Mouse (Mus musculus): ENCODE measurements at regions not wholly inside any gene's neighbourhood (a gene's known extent, or its start where the extent isn't known, plus 50 kb on each side); places are given as distances from the start of the nearest gene placed in this dataset.

DNA sequence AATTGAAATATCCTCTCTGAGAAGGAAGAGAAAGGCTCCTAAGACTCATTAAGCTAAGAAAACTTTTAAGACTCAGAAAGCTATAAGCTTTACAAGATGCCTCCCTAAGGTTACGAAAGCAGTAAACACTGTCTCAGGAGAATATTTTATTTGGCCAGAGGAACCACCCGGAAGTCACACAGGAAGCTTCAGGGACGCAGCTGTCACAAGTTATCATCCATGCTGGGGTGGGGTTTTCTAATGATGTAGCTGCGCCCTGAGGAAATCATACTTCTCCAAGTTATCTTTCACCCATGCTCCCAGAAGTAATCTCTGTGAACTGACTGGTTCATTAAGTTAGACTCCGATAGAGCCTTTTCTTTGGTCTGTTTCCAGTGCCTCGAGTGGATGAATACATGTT lies 102.0 kb upstream of the Fam78b start:
- no peaks in the 10 kb centered on the region for H3K36me3 ChIP-seq (ENCODE audit: control insufficient read depth, insufficient read depth)
- H3K4me2 ChIP-seq (ENCODE audit: low read depth): no peak overlapping the region
- no peak overlapping the region for H3K4me3 ChIP-seq
- peak in 2 of 3 experiments; percentile 39 to 67 for TF ChIP-seq MYOD1 (IDR thresholded peaks at IDR 0.05; ENCODE audit: control insufficient read depth in 1 of 3, insufficient read length in 2 of 3, low read depth in 2 of 3)
- no peak for TF ChIP-seq REST (IDR thresholded peaks at IDR 0.05; ENCODE audit: insufficient read depth, insufficient read length)
- no peaks in the 10 kb centered on the region for H3K79me2 ChIP-seq (ENCODE audit: control insufficient read depth, insufficient read depth)
- H3K27me3 ChIP-seq (ENCODE audit: control insufficient read depth, insufficient read depth, insufficient read length): no peaks in the 10 kb centered on the region
- H3ac ChIP-seq (ENCODE audit: control insufficient read depth, insufficient read length): no peak overlapping the region

DNA sequence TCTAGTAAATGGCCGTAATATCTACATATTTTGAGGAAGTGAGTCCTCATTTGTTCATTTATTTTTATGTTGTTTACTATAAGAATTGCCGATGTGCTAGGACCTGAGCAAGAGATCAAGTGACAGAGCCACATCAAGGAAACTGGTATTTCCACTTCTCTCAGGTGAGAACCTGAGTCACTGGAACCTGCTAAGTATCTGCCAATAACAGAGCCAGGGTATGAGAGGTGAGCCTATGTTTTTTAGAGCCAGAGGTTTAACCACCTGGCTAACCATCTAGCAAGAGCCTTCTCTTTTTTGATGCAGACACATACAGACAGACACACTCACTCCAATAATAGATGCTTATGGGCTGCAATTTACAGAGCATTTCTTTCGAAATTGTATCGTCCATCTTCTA lies 101.2 kb upstream of the Fam78b start:
- H3K4me2 ChIP-seq (ENCODE audit: low read depth): no peak overlapping the region
- no peak overlapping the region for H3ac ChIP-seq (ENCODE audit: control insufficient read depth, insufficient read length)
- no peaks in the 10 kb centered on the region for H3K27me3 ChIP-seq (ENCODE audit: control insufficient read depth, insufficient read depth, insufficient read length)
- H3K79me2 ChIP-seq (ENCODE audit: control insufficient read depth, insufficient read depth): no peaks in the 10 kb centered on the region
- TF ChIP-seq POLR2A (IDR thresholded peaks at IDR 0.05; ENCODE audit: insufficient read length, low read depth): no peak
- no peak for TF ChIP-seq POLR2AphosphoS2 (IDR thresholded peaks at IDR 0.05; ENCODE audit: insufficient read length, low read depth)
- TF ChIP-seq CEBPB (IDR thresholded peaks at IDR 0.05; ENCODE audit: insufficient read depth, poor library complexity, severe bottlenecking): no peak
- H3K36me3 ChIP-seq (ENCODE audit: control insufficient read depth, insufficient read depth): no peaks in the 10 kb centered on the region
- no peak overlapping the region for H3K4me3 ChIP-seq

DNA sequence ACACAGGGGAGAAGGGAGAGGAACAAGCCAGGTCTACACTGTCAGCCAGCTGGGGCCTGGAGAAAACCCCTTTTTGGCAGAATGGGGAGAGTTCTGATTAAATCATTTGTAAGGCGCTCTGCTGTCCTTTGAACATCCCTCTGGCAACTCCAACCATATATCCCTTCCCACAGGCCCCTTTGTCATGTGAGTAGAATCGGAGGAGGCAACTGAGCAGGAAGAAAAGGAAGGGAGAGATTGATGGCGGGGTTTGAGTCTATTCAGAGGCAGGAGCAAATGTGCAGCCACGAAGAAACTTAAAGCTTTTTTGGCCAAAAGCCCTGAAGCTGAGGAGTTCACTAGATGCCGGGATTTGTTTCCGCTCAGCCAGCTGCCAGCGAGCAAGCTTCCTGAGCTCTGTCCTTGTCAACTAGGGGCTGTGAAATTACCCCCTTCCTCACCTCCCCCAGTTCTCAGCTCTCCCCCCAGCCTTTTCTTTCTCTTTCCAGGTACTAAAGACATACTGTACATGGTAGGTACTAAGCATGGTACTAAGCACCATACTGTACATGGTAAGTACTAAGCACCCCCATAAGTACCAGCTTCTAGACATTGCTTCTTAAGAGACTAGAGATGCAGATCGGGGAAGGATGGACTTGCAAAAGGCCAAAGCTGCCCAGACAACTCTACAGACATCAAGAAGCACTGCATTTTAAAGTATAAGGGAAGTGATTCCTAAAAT lies 100.6 kb upstream of the Fam78b start:
- Histone ChIP-seq H3K4me3 (no peak overlapping the region), H3K79me2 (ENCODE audit: control insufficient read depth, insufficient read depth) (no peaks in the 10 kb centered on the region), H3K36me3 (ENCODE audit: control insufficient read depth, insufficient read depth) (no peaks in the 10 kb centered on the region), H3K27me3 (ENCODE audit: control insufficient read depth, insufficient read depth, insufficient read length) (no peaks in the 10 kb centered on the region), H3ac (ENCODE audit: control insufficient read depth, insufficient read length) (no peak overlapping the region), H3K4me2 (ENCODE audit: low read depth) (no peak overlapping the region)
- TF ChIP-seq REST (IDR thresholded peaks at IDR 0.05; ENCODE audit: insufficient read depth, insufficient read length): no peak
- no peak for TF ChIP-seq MYOD1 (IDR thresholded peaks at IDR 0.05; ENCODE audit: control insufficient read depth in 1 of 3, insufficient read length in 2 of 3, low read depth in 2 of 3)
- TF ChIP-seq POLR2AphosphoS2 (IDR thresholded peaks at IDR 0.05; ENCODE audit: insufficient read length, low read depth): no peak
- TF ChIP-seq MYOG (IDR thresholded peaks at IDR 0.05; ENCODE audit: control insufficient read depth in 1 of 3, insufficient read depth in 1 of 3, insufficient read length in 2 of 3, low read depth in 2 of 3): no peak
- TF ChIP-seq SRF (IDR thresholded peaks at IDR 0.05; ENCODE audit: control insufficient read depth, insufficient read length, low read depth): no peak
- no peak for TF ChIP-seq TCF3 (IDR thresholded peaks at IDR 0.05; ENCODE audit: insufficient read length, low read depth)
- no peak for TF ChIP-seq POLR2A (IDR thresholded peaks at IDR 0.05; ENCODE audit: insufficient read length, low read depth)
- no peak for TF ChIP-seq MAX (IDR thresholded peaks at IDR 0.05; ENCODE audit: low read depth)
- no peak for TF ChIP-seq TCF12 (IDR thresholded peaks at IDR 0.05; ENCODE audit: insufficient read depth, poor library complexity, severe bottlenecking)
- TF ChIP-seq CEBPB (IDR thresholded peaks at IDR 0.05; ENCODE audit: insufficient read depth, poor library complexity, severe bottlenecking): no peak
- no peak for TF ChIP-seq USF1 (IDR thresholded peaks at IDR 0.05; ENCODE audit: low read depth)
- TF ChIP-seq E2F4 (IDR thresholded peaks at IDR 0.05; ENCODE audit: insufficient read depth): no peak

DNA sequence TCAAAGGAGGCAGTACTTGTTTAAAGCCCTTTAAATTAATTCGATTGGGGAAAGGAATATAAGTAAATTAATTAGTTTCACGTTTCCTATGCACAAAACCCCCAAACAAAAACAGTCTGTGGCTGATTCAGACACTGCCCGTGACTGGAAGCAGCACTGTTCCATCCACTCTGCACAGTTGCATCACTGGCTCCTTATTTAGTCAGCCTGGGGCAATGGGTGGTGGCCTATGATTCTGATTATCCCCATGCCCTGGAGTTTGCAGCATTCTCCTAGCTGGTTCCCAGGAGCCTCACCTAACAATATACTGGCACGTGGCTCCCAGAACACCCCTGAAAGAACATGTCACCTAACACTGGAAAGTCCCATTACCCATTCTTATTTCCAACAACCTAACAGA lies 99.6 kb upstream of the Fam78b start:
- no peak for TF ChIP-seq MYOG (IDR thresholded peaks at IDR 0.05; ENCODE audit: control insufficient read depth in 1 of 3, insufficient read depth in 1 of 3, insufficient read length in 2 of 3, low read depth in 2 of 3)
- no peak for TF ChIP-seq CEBPB (IDR thresholded peaks at IDR 0.05; ENCODE audit: insufficient read depth, poor library complexity, severe bottlenecking)
- TF ChIP-seq TCF3 (IDR thresholded peaks at IDR 0.05; ENCODE audit: insufficient read length, low read depth): no peak
- TF ChIP-seq REST (IDR thresholded peaks at IDR 0.05; ENCODE audit: insufficient read depth, insufficient read length): no peak
- TF ChIP-seq MYOD1 (IDR thresholded peaks at IDR 0.05; ENCODE audit: control insufficient read depth in 1 of 3, insufficient read length in 2 of 3, low read depth in 2 of 3): no peak
- TF ChIP-seq POLR2AphosphoS2 (IDR thresholded peaks at IDR 0.05; ENCODE audit: insufficient read length, low read depth): no peak
- no peak for TF ChIP-seq MAX (IDR thresholded peaks at IDR 0.05; ENCODE audit: low read depth)
- no peak for TF ChIP-seq E2F4 (IDR thresholded peaks at IDR 0.05; ENCODE audit: insufficient read depth)
- TF ChIP-seq POLR2A (IDR thresholded peaks at IDR 0.05; ENCODE audit: insufficient read length, low read depth): no peak
- no peak for TF ChIP-seq SRF (IDR thresholded peaks at IDR 0.05; ENCODE audit: control insufficient read depth, insufficient read length, low read depth)
- no peak for TF ChIP-seq TCF12 (IDR thresholded peaks at IDR 0.05; ENCODE audit: insufficient read depth, poor library complexity, severe bottlenecking)
- no peak for TF ChIP-seq USF1 (IDR thresholded peaks at IDR 0.05; ENCODE audit: low read depth)
- no peaks in the 10 kb centered on the region for H3K79me2 ChIP-seq (ENCODE audit: control insufficient read depth, insufficient read depth)
- no peak overlapping the region for H3ac ChIP-seq (ENCODE audit: control insufficient read depth, insufficient read length)
- H3K36me3 ChIP-seq (ENCODE audit: control insufficient read depth, insufficient read depth): no peaks in the 10 kb centered on the region
- H3K27me3 ChIP-seq (ENCODE audit: control insufficient read depth, insufficient read depth, insufficient read length): no peaks in the 10 kb centered on the region
- no peak overlapping the region for H3K4me2 ChIP-seq (ENCODE audit: low read depth)
- no peak overlapping the region for H3K4me3 ChIP-seq

DNA sequence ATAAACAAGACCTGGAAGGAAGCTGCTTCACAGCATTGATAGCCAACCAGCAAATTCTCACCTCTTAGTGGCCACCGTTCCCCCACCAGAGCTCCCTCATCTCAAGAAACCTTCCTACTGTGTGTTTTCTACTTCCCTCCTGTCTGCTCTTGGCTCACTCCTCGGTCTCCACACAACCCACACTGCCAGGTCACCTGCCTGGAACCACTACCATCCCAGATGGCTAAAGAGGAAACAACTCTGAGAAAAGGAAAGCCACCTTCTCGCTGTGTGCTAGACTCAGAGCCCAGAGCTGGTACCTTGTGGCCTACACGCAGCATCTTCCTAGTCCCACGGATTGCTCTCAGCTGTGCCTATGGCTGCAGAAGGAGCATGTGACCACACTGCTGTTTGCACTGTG lies 97.8 kb upstream of the Fam78b start:
- Histone ChIP-seq H3ac (ENCODE audit: control insufficient read depth, insufficient read length) (no peak overlapping the region), H3K4me2 (ENCODE audit: low read depth) (no peak overlapping the region), H3K4me3 (no peak overlapping the region), H3K79me2 (ENCODE audit: control insufficient read depth, insufficient read depth) (no peaks in the 10 kb centered on the region), H3K27me3 (ENCODE audit: control insufficient read depth, insufficient read depth, insufficient read length) (no peaks in the 10 kb centered on the region), H3K36me3 (ENCODE audit: control insufficient read depth, insufficient read depth) (no peaks in the 10 kb centered on the region)
- TF ChIP-seq E2F4 (IDR thresholded peaks at IDR 0.05; ENCODE audit: insufficient read depth): no peak
- no peak for TF ChIP-seq MYOG (IDR thresholded peaks at IDR 0.05; ENCODE audit: control insufficient read depth in 1 of 3, insufficient read depth in 1 of 3, insufficient read length in 2 of 3, low read depth in 2 of 3)
- TF ChIP-seq TCF3 (IDR thresholded peaks at IDR 0.05; ENCODE audit: insufficient read length, low read depth): no peak
- no peak for TF ChIP-seq TCF12 (IDR thresholded peaks at IDR 0.05; ENCODE audit: insufficient read depth, poor library complexity, severe bottlenecking)
- no peak for TF ChIP-seq USF1 (IDR thresholded peaks at IDR 0.05; ENCODE audit: low read depth)
- TF ChIP-seq MAX (IDR thresholded peaks at IDR 0.05; ENCODE audit: low read depth): no peak
- no peak for TF ChIP-seq POLR2AphosphoS2 (IDR thresholded peaks at IDR 0.05; ENCODE audit: insufficient read length, low read depth)
- no peak for TF ChIP-seq SRF (IDR thresholded peaks at IDR 0.05; ENCODE audit: control insufficient read depth, insufficient read length, low read depth)
- TF ChIP-seq MYOD1 (IDR thresholded peaks at IDR 0.05; ENCODE audit: control insufficient read depth in 1 of 3, insufficient read length in 2 of 3, low read depth in 2 of 3): no peak
- no peak for TF ChIP-seq CEBPB (IDR thresholded peaks at IDR 0.05; ENCODE audit: insufficient read depth, poor library complexity, severe bottlenecking)
- no peak for TF ChIP-seq REST (IDR thresholded peaks at IDR 0.05; ENCODE audit: insufficient read depth, insufficient read length)
- no peak for TF ChIP-seq POLR2A (IDR thresholded peaks at IDR 0.05; ENCODE audit: insufficient read length, low read depth)

All from myocyte (in vitro differentiated cells).